Mouse (Mus musculus) ES-E14 (cell line): ENCODE results near the gene Cd40.

Experiments used
- CHD2 ChIP-seq: IDR thresholded peaks from 2 replicates; pipeline ENCODE4 v1.6.1; 2014; ENCODE audit warnings: mild to moderate bottlenecking, low read depth, low read length, inconsistent platforms
- HCFC1 ChIP-seq: IDR thresholded peaks from 2 replicates; pipeline ENCODE4 v1.6.1; 2012; ENCODE audit warnings: low read length, inconsistent platforms, borderline replicate concordance; ENCODE audit not compliant: insufficient read depth
- ZC3H11A ChIP-seq: IDR thresholded peaks from 2 replicates; pipeline ENCODE4 v1.6.1; 2012; ENCODE audit warnings: low read depth, mild to moderate bottlenecking, inconsistent platforms, low read length, borderline replicate concordance
- ZNF384 ChIP-seq: IDR thresholded peaks from 2 replicates; pipeline ENCODE4 v1.6.1; 2012; ENCODE audit warnings: low read depth, low read length, inconsistent platforms

DNA sequence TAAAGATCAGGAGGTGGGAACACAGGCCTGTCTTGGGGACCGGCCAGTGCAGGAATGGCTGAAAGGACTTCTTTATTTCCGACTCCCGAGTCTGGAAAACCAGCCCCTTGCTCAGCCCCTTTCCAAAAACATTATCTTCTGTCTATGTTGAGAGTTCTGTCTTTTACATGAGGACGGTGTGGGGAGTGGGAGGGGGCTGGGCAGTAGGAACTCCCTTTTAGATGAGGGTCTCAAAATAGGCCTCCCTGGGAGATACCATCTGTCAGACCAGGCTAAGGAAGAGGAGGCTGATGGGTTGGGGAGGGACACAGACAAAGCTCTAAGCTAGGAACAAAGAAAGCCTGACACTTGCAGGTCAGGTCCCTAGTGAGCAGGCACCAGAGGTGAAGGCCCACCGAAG lies 6.4 kb upstream of the Cd40 start:
- TF ChIP-seq HCFC1 (no peak), ZNF384 (no peak), CHD2 (no peak), ZC3H11A (no peak)
